8 mouse cellular contexts compared by ENCODE assay signal in genomic region chr12:87470263-87471136, GRCm38 (mm10). TPM values are rescaled to one million over a fixed set of nuclear protein-coding genes. Genes with fewer than 3 reads are reported as not detected.
DNase-seq lines count a peak whose midpoint lies in the region; ATAC-seq and TF ChIP-seq lines count a peak whose summit lies in the region.

No protein-coding gene starts in this region.

- WGBS in heart, adult 2 months: 57% methylated on average over 7 of the region's 7 CpGs
- 69% methylated on average over 7 of the region's 7 CpGs for WGBS in forebrain, embryonic 11.5 days
- WGBS in liver, embryonic 14.5 days (ENCODE audit: insufficient replicate concordance): 33% methylated on average over 7 of the region's 7 CpGs

- peaks cover 5% of the 10 kb centered on the region for H3K79me2 ChIP-seq in heart, adult 2 months (replicated peaks; ENCODE audit: control insufficient read depth, insufficient read depth, low read length)

- no peak for DNase-seq in heart, adult 2 months
- no peak for DNase-seq in heart, adult 18-20 months
- no peak for DNase-seq in forebrain, embryonic 11.5 days (ENCODE audit: low spot score)
- no peak for DNase-seq in liver, embryonic 14.5 days (ENCODE audit: low read depth in 3 of 3, low spot score in 3 of 3)
- DNase-seq in gastrocnemius, postnatal 36 days: no peak
- DNase-seq in yolk sac, embryonic 10.5 days (ENCODE audit: low spot score): no peak
- DNase-seq in layer of hippocampus, adult 9-10 months (ENCODE audit: low spot score): no peak

- no peak overlapping the region for H3K9ac ChIP-seq in heart, adult 2 months (ENCODE audit: low read depth, low read length)
- peak overlapping the region; percentile 95 for H3K9ac ChIP-seq in forebrain, embryonic 11.5 days (ENCODE audit: low read length)
- peak overlapping the region; percentile 97 for H3K9ac ChIP-seq in liver, embryonic 14.5 days (replicated peaks)

- no peaks in the 10 kb centered on the region for H3K9me3 ChIP-seq in forebrain, embryonic 11.5 days (ENCODE audit: control insufficient read depth, low read length)
- no peaks in the 10 kb centered on the region for H3K9me3 ChIP-seq in liver, embryonic 14.5 days (ENCODE audit: control insufficient read depth, low read length)

- TF ChIP-seq EP300 in heart, adult 2 months (IDR thresholded peaks at IDR 0.05; ENCODE audit: insufficient read depth, low read depth, low read length): no peak
- TF ChIP-seq EP300 in liver, embryonic 14.5 days (IDR thresholded peaks at IDR 0.05; ENCODE audit: low read depth): no peak

- H3K27ac ChIP-seq in heart, adult 2 months: no peak overlapping the region
- H3K27ac ChIP-seq in forebrain, embryonic 11.5 days (ENCODE audit: low read depth, low read length): no peak overlapping the region
- no peak overlapping the region; the same call in 1 of the 2 replicates for H3K27ac ChIP-seq in liver, embryonic 14.5 days

- peak overlapping the region; percentile 87; the same call in 1 of the 2 replicates for H3K4me3 ChIP-seq in heart, adult 2 months
- peak overlapping the region; percentile 77; the same call in 1 of the 2 replicates for H3K4me3 ChIP-seq in forebrain, embryonic 11.5 days (ENCODE audit: low read depth, low read length)
- H3K4me3 ChIP-seq in liver, embryonic 14.5 days (ENCODE audit: insufficient read depth in 1 of 2, low read depth in 2 of 2, low read length in 2 of 2): peak overlapping the region; percentile 93

- TF ChIP-seq CTCF in heart, adult 2 months (IDR thresholded peaks at IDR 0.05): no peak
- no peak for TF ChIP-seq CTCF in liver, embryonic 14.5 days (IDR thresholded peaks at IDR 0.05; ENCODE audit: low read depth)

- H3K36me3 ChIP-seq in heart, adult 2 months (ENCODE audit: control insufficient read depth, insufficient read depth, low read length): peaks cover 28% of the 10 kb centered on the region
- no peaks in the 10 kb centered on the region; the same call in 1 of the 2 replicates for H3K36me3 ChIP-seq in forebrain, embryonic 11.5 days (ENCODE audit: control insufficient read depth, insufficient read depth, low read length)
- H3K36me3 ChIP-seq in liver, embryonic 14.5 days (replicated peaks; ENCODE audit: control insufficient read depth, insufficient read depth, low read depth): peaks cover 20% of the 10 kb centered on the region

- H3K27me3 ChIP-seq in heart, adult 2 months (ENCODE audit: control insufficient read depth, insufficient read depth, low read length): no peaks in the 10 kb centered on the region
- no peaks in the 10 kb centered on the region for H3K27me3 ChIP-seq in forebrain, embryonic 11.5 days (ENCODE audit: control insufficient read depth, insufficient read depth, low read length)
- H3K27me3 ChIP-seq in liver, embryonic 14.5 days (ENCODE audit: control insufficient read depth, insufficient read depth, low read length): no peaks in the 10 kb centered on the region

- intact Hi-C loops in heart, adult 2 months (cut with DNase I): no loop called here
- intact Hi-C loops in gastrocnemius, postnatal 36 days (cut with DNase I): no loop called here

- TF ChIP-seq POLR2A in heart, adult 2 months (IDR thresholded peaks at IDR 0.05; ENCODE audit: insufficient read depth, low read depth, low read length): no peak

- H3K4me2 ChIP-seq in forebrain, embryonic 11.5 days (ENCODE audit: low read depth, low read length, severe bottlenecking): peak overlapping the region; percentile 68; the same call in 1 of the 2 replicates
- peak overlapping the region; percentile 73 for H3K4me2 ChIP-seq in liver, embryonic 14.5 days (ENCODE audit: low read depth)

- peaks cover 4% of the 10 kb centered on the region for H3K4me1 ChIP-seq in heart, adult 2 months (ENCODE audit: control insufficient read depth, insufficient read depth, low read length)
- H3K4me1 ChIP-seq in forebrain, embryonic 11.5 days (replicated peaks; ENCODE audit: control insufficient read depth, insufficient read depth, low read length): no peaks in the 10 kb centered on the region; the same call in 1 of the 2 replicates
- peaks cover 9 to 13% of the 10 kb centered on the region in 2 experiments for H3K4me1 ChIP-seq in liver, embryonic 14.5 days (replicated peaks; ENCODE audit: control insufficient read depth in 2 of 2, insufficient read depth in 2 of 2, low read length in 1 of 2)

- peak; percentile 29 for ATAC-seq in CD4-positive, CD25-positive, alpha-beta regulatory T cell, adult 4 months
- no peak for ATAC-seq in forebrain, embryonic 11.5 days (replicated peaks; ENCODE audit: low FRiP score)
- ATAC-seq in liver, embryonic 14.5 days (ENCODE audit: insufficient read depth): no peak

RNA-seq across cellular contexts. Expression of gene Snw1, which starts 1.6 kb away (rescaled TPM):
- 10 to 100 TPM; 42.3 to 46.1 TPM for total RNA-seq in heart, adult 2 months (2021)
- polyA plus RNA-seq in heart, adult 2 months (2012; rRNA removed): 8.5 and 15.6 TPM in 2 replicates
- total RNA-seq in heart, adult 18-20 months (2021): 10 to 100 TPM; 43.2 to 46.5 TPM
- 100 to 1,000 TPM; 245 TPM for polyA plus RNA-seq in CD4-positive, CD25-positive, alpha-beta regulatory T cell, adult 4 months (2017; shearing (Covaris generic))
- polyA plus RNA-seq in forebrain, embryonic 11.5 days (2014; fragmentation: Nextera tagmentation; extraction: Ambion mirVana): 158 and 165 TPM in 2 replicates
- polyA plus RNA-seq in liver, embryonic 14.5 days (2012; rRNA removed): 10.1 and 19.5 TPM in 2 replicates
- polyA plus RNA-seq in liver, embryonic 14.5 days (2014; fragmentation: Nextera tagmentation; extraction: Ambion mirVana): 55.5 and 63.0 TPM in 2 replicates
- 10 to 100 TPM; 39.0 to 47.6 TPM for total RNA-seq in gastrocnemius, postnatal 36 days (2021)

RNA-seq across cellular contexts. Expression of gene Gm5788, which starts 24.0 kb away (rescaled TPM):
- not detected for total RNA-seq in heart, adult 2 months (2021)
- not detected in 2 replicates for polyA plus RNA-seq in heart, adult 2 months (2012; rRNA removed)
- total RNA-seq in heart, adult 18-20 months (2021): not detected
- polyA plus RNA-seq in CD4-positive, CD25-positive, alpha-beta regulatory T cell, adult 4 months (2017; shearing (Covaris generic)): not detected
- polyA plus RNA-seq in forebrain, embryonic 11.5 days (2014; fragmentation: Nextera tagmentation; extraction: Ambion mirVana): not detected in 2 replicates
- polyA plus RNA-seq in liver, embryonic 14.5 days (2012; rRNA removed): not detected in 2 replicates
- polyA plus RNA-seq in liver, embryonic 14.5 days (2014; fragmentation: Nextera tagmentation; extraction: Ambion mirVana): not detected in 2 replicates
- total RNA-seq in gastrocnemius, postnatal 36 days (2021): not detected

RNA-seq across cellular contexts. Expression of gene Alkbh1, which starts 26.7 kb away (rescaled TPM):
- total RNA-seq in heart, adult 2 months (2021): 10 to 100 TPM in 1 of 2 experiments, 1 to 10 TPM in 1; 9.6 to 11.5 TPM
- polyA plus RNA-seq in heart, adult 2 months (2012; rRNA removed): 7.6 and 11.9 TPM in 2 replicates
- 10 to 100 TPM in 1 of 2 experiments, 1 to 10 TPM in 1; 9.8 to 10.6 TPM for total RNA-seq in heart, adult 18-20 months (2021)
- polyA plus RNA-seq in CD4-positive, CD25-positive, alpha-beta regulatory T cell, adult 4 months (2017; shearing (Covaris generic)): 10 to 100 TPM; 63.6 to 82.0 TPM
- 54.8 and 56.8 TPM in 2 replicates for polyA plus RNA-seq in forebrain, embryonic 11.5 days (2014; fragmentation: Nextera tagmentation; extraction: Ambion mirVana)
- polyA plus RNA-seq in liver, embryonic 14.5 days (2012; rRNA removed): 12.0 and 16.3 TPM in 2 replicates
- 10.4 TPM in 2 replicates for polyA plus RNA-seq in liver, embryonic 14.5 days (2014; fragmentation: Nextera tagmentation; extraction: Ambion mirVana)
- total RNA-seq in gastrocnemius, postnatal 36 days (2021): 1 to 10 TPM; 3.5 to 6.7 TPM

RNA-seq across cellular contexts. Expression of gene Slirp, which starts 26.8 kb away (rescaled TPM):
- total RNA-seq in heart, adult 2 months (2021): 100 to 1,000 TPM; 169 to 173 TPM
- 32.1 and 49.0 TPM in 2 replicates for polyA plus RNA-seq in heart, adult 2 months (2012; rRNA removed)
- 100 to 1,000 TPM; 148 to 166 TPM for total RNA-seq in heart, adult 18-20 months (2021)
- 100 to 1,000 TPM in 1 of 2 experiments, 10 to 100 TPM in 1; 63.8 to 113 TPM for polyA plus RNA-seq in CD4-positive, CD25-positive, alpha-beta regulatory T cell, adult 4 months (2017; shearing (Covaris generic))
- 271 and 294 TPM in 2 replicates for polyA plus RNA-seq in forebrain, embryonic 11.5 days (2014; fragmentation: Nextera tagmentation; extraction: Ambion mirVana)
- 38.5 and 44.2 TPM in 2 replicates for polyA plus RNA-seq in liver, embryonic 14.5 days (2012; rRNA removed)
- polyA plus RNA-seq in liver, embryonic 14.5 days (2014; fragmentation: Nextera tagmentation; extraction: Ambion mirVana): 180 and 182 TPM in 2 replicates
- 100 to 1,000 TPM; 139 to 146 TPM for total RNA-seq in gastrocnemius, postnatal 36 days (2021)

RNA-seq across cellular contexts. Expression of gene Gm8300, which starts 43.6 kb away (rescaled TPM):
- not detected for total RNA-seq in heart, adult 2 months (2021)
- polyA plus RNA-seq in heart, adult 2 months (2012; rRNA removed): not detected in 2 replicates
- total RNA-seq in heart, adult 18-20 months (2021): not detected
- polyA plus RNA-seq in CD4-positive, CD25-positive, alpha-beta regulatory T cell, adult 4 months (2017; shearing (Covaris generic)): not detected
- polyA plus RNA-seq in forebrain, embryonic 11.5 days (2014; fragmentation: Nextera tagmentation; extraction: Ambion mirVana): not detected in 2 replicates
- polyA plus RNA-seq in liver, embryonic 14.5 days (2012; rRNA removed): not detected in 2 replicates
- polyA plus RNA-seq in liver, embryonic 14.5 days (2014; fragmentation: Nextera tagmentation; extraction: Ambion mirVana): not detected in 2 replicates
- total RNA-seq in gastrocnemius, postnatal 36 days (2021): not detected
